Mouse (Mus musculus) heart, embryonic 14.5 days (tissue): ENCODE data around the gene Ppcdc. TPM values are rescaled to one million over a fixed set of nuclear protein-coding genes. Genes with fewer than 3 reads are reported as not detected.

ENCODE experiments used
- polyA plus RNA-seq: library from polyadenylated mRNA; unstranded; fragments of >200 nt; fragmentation: Nextera tagmentation; extraction: Ambion mirVana; gene quantifications from 2 replicates; pipeline ENCODE4 v1.2.1, GENCODE M21; 2014

Ppcdc gene
- polyA plus RNA-seq, 1 experiment from 2014 or later = 21.1 TPM

Other genes starting within 250 kb of the Ppcdc start
- gene Trcg1, start 203.6 kb downstream of the Ppcdc start, polyA plus RNA-seq = not detected in 2 replicates
- 10.1 and 10.6 TPM in 2 replicates for gene 1700017B05Rik, start 177.5 kb downstream of the Ppcdc start, polyA plus RNA-seq
- 4.5 and 6.2 TPM in 2 replicates for gene Scamp5, start 27.9 kb upstream of the Ppcdc start, polyA plus RNA-seq
- gene Rpp25, start 63.9 kb upstream of the Ppcdc start, polyA plus RNA-seq = 13.1 and 15.2 TPM in 2 replicates
- 1,689 and 1,756 TPM in 2 replicates for gene Cox5a, start 81.2 kb upstream of the Ppcdc start, polyA plus RNA-seq
- 11.1 and 13.3 TPM in 2 replicates for gene Fam219b, start 97.4 kb upstream of the Ppcdc start, polyA plus RNA-seq
- 69.2 and 74.3 TPM in 2 replicates for gene Mpi, start 112.6 kb upstream of the Ppcdc start, polyA plus RNA-seq
- 56.5 and 58.7 TPM in 2 replicates for gene Scamp2, start 120.8 kb upstream of the Ppcdc start, polyA plus RNA-seq
- 10.9 and 15.0 TPM in 2 replicates for gene Ulk3, start 149.3 kb upstream of the Ppcdc start, polyA plus RNA-seq
- gene Cplx3, start 166.2 kb upstream of the Ppcdc start, polyA plus RNA-seq = not detected in 2 replicates
- 0.12 TPM in 1 of 2 replicates, not detected in the other for gene Lman1l, start 180.7 kb upstream of the Ppcdc start, polyA plus RNA-seq
- gene Csk, start 213.5 kb upstream of the Ppcdc start, polyA plus RNA-seq = 13.1 and 14.9 TPM in 2 replicates
- gene Cyp1a2, start 243.6 kb upstream of the Ppcdc start, polyA plus RNA-seq = not detected in 2 replicates
- gene Cyp1a1, start 247.8 kb upstream of the Ppcdc start, polyA plus RNA-seq = 0.12 TPM in 1 of 2 replicates, not detected in the other